Mouse (Mus musculus) bone marrow, adult 2 months (tissue): ENCODE measurements around the gene Pstk. TPM values are rescaled to one million over a fixed set of nuclear protein-coding genes. Genes with fewer than 3 reads are reported as not detected.
"Not testable (repeated sequence)": the region's sequence is repeated elsewhere in the genome, so short reads cannot be mapped to it uniquely, and the experiment has no call there.

ENCODE experiments used
- H3K27ac ChIP-seq: fragments of 200-500 bp; 2 replicates; pipeline ENCODE4 v1.5.1; 2012; ENCODE audit warnings: low read depth, mild to moderate bottlenecking, control low read depth, inconsistent platforms, low read length; ENCODE audit not compliant: control insufficient read depth, poor library complexity, insufficient read depth
- H3K4me1 ChIP-seq: fragments of 200-500 bp; 2 replicates; pipeline ENCODE4 v1.6.1; 2011; ENCODE audit warnings: low read length; ENCODE audit not compliant: control insufficient read depth, insufficient read depth
- H3K4me3 ChIP-seq: fragments of 200-500 bp; replicated peaks from 2 replicates; pipeline ENCODE3; 2011; ENCODE audit warnings: mild to moderate bottlenecking, low read depth, low read length, control low read depth; ENCODE audit not compliant: control insufficient read depth
- CTCF ChIP-seq: fragments of 200-500 bp; IDR thresholded peaks from 2 replicates; pipeline ENCODE4 v1.5.1; 2011; ENCODE audit warnings: low read length, control low read depth; ENCODE audit not compliant: control insufficient read depth, insufficient read depth
- POLR2A ChIP-seq: fragments of 200-500 bp; IDR thresholded peaks from 2 replicates; pipeline ENCODE4 v1.6.1; 2011; ENCODE audit warnings: low read depth, mild to moderate bottlenecking, control low read depth, low read length, borderline replicate concordance; ENCODE audit not compliant: control insufficient read depth
- WGBS: fragments of 180-500 bp; shearing (Covaris S2); methylation state at CpG from one replicate; pipeline ENCODE4 v1.1.7; 2018; 5-methylcytosine and 5-hydroxymethylcytosine counted together
- polyA plus RNA-seq: library from polyadenylated mRNA; stranded (reverse); fragments of >200 nt; gene quantifications from 2 replicates; pipeline ENCODE4 v1.2.4, GENCODE M21; 2011; ENCODE audit warnings: low replicate concordance; ENCODE audit not compliant: missing spikeins, insufficient read depth, insufficient read length

Pstk gene
- polyA plus RNA-seq, 1 experiment: 14.5 TPM

- H3K4me1 ChIP-seq: no peaks in the 10 kb centered on the region
- H3K4me3 ChIP-seq: no peak overlapping the region
- TF ChIP-seq CTCF (no peak), POLR2A (no peak)
- no peak overlapping the region for H3K27ac ChIP-seq
- WGBS: 61% methylated on average over 13 of the region's 13 CpGs
Measured at GRCm38 (mm10) chr7:131356105-131356504, 14.8 kb upstream of the Pstk start.

GRCm38 (mm10) chr7:131362269-131362614 is 8.7 kb upstream of the Pstk start:
- TF ChIP-seq CTCF (no peak), POLR2A (no peak)
- H3K4me1 ChIP-seq: no peaks in the 10 kb centered on the region
- peak overlapping the region; percentile 100 for H3K4me3 ChIP-seq
- whole genome bisulfite sequencing: under 1% methylated on average over 35 of the region's 35 CpGs
- H3K27ac ChIP-seq: peak overlapping the region; percentile 94

- peak within 1 kb of the TSS; percentile 94 for H3K27ac ChIP-seq
- no peaks in the 10 kb centered on the region for H3K4me1 ChIP-seq
- peak within 1 kb of the TSS; percentile 100 for H3K4me3 ChIP-seq
- TF ChIP-seq POLR2A (peak; percentile 43; the same call in 1 of the 2 replicates), CTCF (no peak)
- under 1% methylated on average over 55 of the region's 55 CpGs for WGBS
Measured at GRCm38 (mm10) chr7:131362615-131363300, 8.2 kb upstream of the Pstk start, which contains the start of gene 2310057M21Rik. Gene 2310057M21Rik (minus strand): TSS chr7:131362759.

- Histone ChIP-seq H3K27ac (no peak overlapping the region), H3K4me1 (no peaks in the 10 kb centered on the region), H3K4me3 (no peak overlapping the region)
- no peak for TF ChIP-seq CTCF
- TF ChIP-seq POLR2A: no peak
- 94% methylated on average over 8 of the region's 8 CpGs for WGBS
Measured at GRCm38 (mm10) chr7:131364131-131364530, 6.8 kb upstream of the Pstk start.

- Histone ChIP-seq H3K4me3 (peak overlapping the region; percentile 78), H3K4me1 (no peaks in the 10 kb centered on the region; the same call in 1 of the 2 replicates), H3K27ac (peak overlapping the region; percentile 75)
- no peak for TF ChIP-seq CTCF
- TF ChIP-seq POLR2A: no peak
- 7% methylated on average over 9 of the region's 9 CpGs for WGBS
Measured at GRCm38 (mm10) chr7:131371470-131371860, 524 bp downstream of the Pstk start.

GRCm38 (mm10) chr7:131371880-131372651 is 1.1 kb downstream of the Pstk start:
- WGBS: 28% methylated on average over 9 of the region's 9 CpGs
- no peak for TF ChIP-seq CTCF
- TF ChIP-seq POLR2A: no peak
- Histone ChIP-seq H3K4me1 (no peaks in the 10 kb centered on the region; the same call in 1 of the 2 replicates), H3K4me3 (no peak overlapping the region), H3K27ac (no peak overlapping the region)

- not testable (repeated sequence) for H3K4me1 ChIP-seq, H3K27ac ChIP-seq, H3K4me3 ChIP-seq
- WGBS: 90% methylated on average over 7 of the region's 7 CpGs
Measured at GRCm38 (mm10) chr7:131391761-131392160, 20.8 kb downstream of the Pstk start.

GRCm38 (mm10) chr7:131409321-131409987 is 38.5 kb downstream of the Pstk start:
- Histone ChIP-seq H3K4me1 (no peaks in the 10 kb centered on the region; the same call in 1 of the 2 replicates), H3K4me3 (peak overlapping the region; percentile 77), H3K27ac (peak overlapping the region; percentile 76; the same call in 1 of the 2 replicates)
- TF ChIP-seq CTCF (no peak), POLR2A (no peak)
- WGBS: 7% methylated on average over 16 of the region's 16 CpGs

- TF ChIP-seq CTCF: no peak
- Histone ChIP-seq H3K4me1 (no peaks in the 10 kb centered on the region; the same call in 1 of the 2 replicates), H3K4me3 (peak overlapping the region; percentile 77), H3K27ac (peak overlapping the region; percentile 76)
- under 1% methylated on average over 38 of the region's 38 CpGs for WGBS
Measured at GRCm38 (mm10) chr7:131409988-131410385, 39.0 kb downstream of the Pstk start.
